Mouse (Mus musculus) cerebellum, adult (tissue): ENCODE data around the gene Ehhadh.
A peak's percentile ranks its signal among the peaks of the same experiment; 100 is the strongest.

ENCODE experiments used
- ATAC-seq: cut with Nextera tagmentation; 2 replicates; pipeline ENCODE4 v1.9.2; 2017; ENCODE audit warnings: mild to moderate bottlenecking, moderate library complexity, mixed read lengths; ENCODE audit not compliant: insufficient number of reproducible peaks, low FRiP score, low TSS enrichment

Ehhadh gene

GRCm38 (mm10) chr16:21742191-21742870 is 45.3 kb downstream of the Ehhadh start:
- no peak for ATAC-seq

GRCm38 (mm10) chr16:21741542-21741941 is 46.1 kb downstream of the Ehhadh start:
- no peak for ATAC-seq

- no peak for ATAC-seq
These were observed 52.0 kb downstream of the Ehhadh start for GRCm38 (mm10) chr16:21735638-21736037.

- 0 out of 2 replicates have a peak, but pooled peaks have one; percentile 64 for ATAC-seq
These were observed 59.7 kb downstream of the Ehhadh start for GRCm38 (mm10) chr16:21727897-21728364.

- no peak for ATAC-seq
These were observed 60.2 kb downstream of the Ehhadh start for GRCm38 (mm10) chr16:21727421-21727820.

- no peak for ATAC-seq
These were observed 63.3 kb downstream of the Ehhadh start for GRCm38 (mm10) chr16:21724261-21724660.

- ATAC-seq, result no peak
These were observed 67.8 kb downstream of the Ehhadh start for GRCm38 (mm10) chr16:21719770-21720169.

- ATAC-seq, result no peak
These were observed 73.1 kb downstream of the Ehhadh start for GRCm38 (mm10) chr16:21714516-21714915.
